Mouse (Mus musculus): ENCODE measurements at regions not wholly inside any gene's neighbourhood (a gene's known extent, or its start where the extent isn't known, plus 50 kb on each side); places are given as distances from the start of the nearest gene placed in this dataset.
A peak's percentile ranks its signal among the peaks of the same experiment; 100 is the strongest.
"Not testable (repeated sequence)": the region's sequence is repeated elsewhere in the genome, so short reads cannot be mapped to it uniquely, and the experiment has no call there.

DNA sequence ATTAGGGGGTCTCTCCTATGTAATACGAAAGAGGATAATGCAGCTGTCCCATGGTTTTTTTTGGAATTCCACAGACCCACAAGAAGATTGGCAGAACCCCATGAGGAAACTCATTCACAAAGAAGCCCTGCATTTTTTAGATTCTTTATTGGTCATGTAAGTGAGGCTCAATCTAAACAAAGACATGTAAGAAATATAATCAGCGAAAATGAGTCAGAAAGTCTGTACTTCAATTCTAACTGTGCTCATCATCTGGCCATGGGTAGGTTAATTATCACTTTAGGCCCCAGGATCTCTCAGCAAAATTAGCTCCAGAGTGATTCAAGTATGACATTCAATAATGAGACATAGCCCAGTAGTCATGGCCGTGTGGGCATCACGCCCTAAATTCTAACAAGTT is 703.2 kb downstream of the A830018L16Rik start:
- 91% methylated on average over 4 of the region's 4 CpGs for WGBS
- no peak for ATAC-seq (ENCODE audit: insufficient number of reproducible peaks, low FRiP score, low TSS enrichment, low read depth)
- no peak for DNase-seq (ENCODE audit: low spot score)
- Histone ChIP-seq H3K4me1 (ENCODE audit: control insufficient read depth, insufficient read depth, low read length) (no peaks in the 10 kb centered on the region), H3K9me3 (ENCODE audit: control insufficient read depth, low read length) (no peaks in the 10 kb centered on the region), H3K27me3 (ENCODE audit: control insufficient read depth, insufficient read depth, low read length) (no peaks in the 10 kb centered on the region), H3K4me2 (ENCODE audit: low read depth, severe bottlenecking) (no peak overlapping the region), H3K4me3 (ENCODE audit: low read depth, low read length) (no peak overlapping the region), H3K36me3 (ENCODE audit: control insufficient read depth, insufficient read depth, low read length) (no peaks in the 10 kb centered on the region), H3K9ac (ENCODE audit: low read length) (no peak overlapping the region), H3K27ac (replicated peaks; ENCODE audit: low read depth, low read length) (no peak overlapping the region)

- H3K36me3 ChIP-seq (ENCODE audit: control insufficient read depth, insufficient read depth, low read length): no peaks in the 10 kb centered on the region
- H3K9ac ChIP-seq (ENCODE audit: low read length): no peak overlapping the region
- no peak overlapping the region for H3K27ac ChIP-seq (replicated peaks; ENCODE audit: low read depth, low read length)
- WGBS: 91% methylated on average over 7 of the region's 7 CpGs
- ATAC-seq (ENCODE audit: insufficient number of reproducible peaks, low FRiP score, low TSS enrichment, low read depth) (no peak), DNase-seq (ENCODE audit: low spot score) (no peak)
- H3K4me3 ChIP-seq (ENCODE audit: low read depth, low read length): no peak overlapping the region
- H3K4me2 ChIP-seq (ENCODE audit: low read depth, severe bottlenecking): no peak overlapping the region
- no peaks in the 10 kb centered on the region for H3K4me1 ChIP-seq (ENCODE audit: control insufficient read depth, insufficient read depth, low read length)
- H3K27me3 ChIP-seq (ENCODE audit: control insufficient read depth, insufficient read depth, low read length): no peaks in the 10 kb centered on the region
- H3K9me3 ChIP-seq (ENCODE audit: control insufficient read depth, low read length): no peaks in the 10 kb centered on the region
Measured at GRCm38 (mm10) chr1:12120926-12121325, 707.0 kb downstream of the A830018L16Rik start.

DNA sequence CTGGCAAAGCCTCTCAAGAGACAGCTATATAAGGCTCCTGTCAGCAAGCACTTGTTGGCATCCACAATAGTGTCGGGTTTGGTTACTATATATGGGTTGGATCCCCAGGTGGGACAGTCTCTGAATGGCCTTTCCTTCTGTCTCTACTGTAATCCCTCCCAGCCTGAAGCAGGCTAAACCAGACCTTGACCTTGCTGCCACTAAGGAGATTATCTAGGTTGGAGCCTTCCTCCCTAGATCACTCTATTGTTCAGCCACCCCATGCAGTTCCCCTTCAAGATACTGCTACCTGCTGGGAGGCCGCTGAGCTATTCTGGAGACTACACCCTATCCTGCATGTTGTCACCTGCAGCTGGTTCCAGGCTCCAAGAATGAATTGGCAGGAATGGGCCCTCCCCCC is 712.7 kb downstream of the A830018L16Rik start:
- H3K9me3 ChIP-seq (ENCODE audit: control insufficient read depth, low read length); H3K4me2 ChIP-seq (ENCODE audit: low read depth, severe bottlenecking); H3K9ac ChIP-seq (ENCODE audit: low read length); DNase-seq (ENCODE audit: low spot score); H3K4me1 ChIP-seq (ENCODE audit: control insufficient read depth, insufficient read depth, low read length); H3K36me3 ChIP-seq (ENCODE audit: control insufficient read depth, insufficient read depth, low read length); H3K27ac ChIP-seq (replicated peaks; ENCODE audit: low read depth, low read length); H3K4me3 ChIP-seq (ENCODE audit: low read depth, low read length); H3K27me3 ChIP-seq (ENCODE audit: control insufficient read depth, insufficient read depth, low read length); ATAC-seq (ENCODE audit: insufficient number of reproducible peaks, low FRiP score, low TSS enrichment, low read depth): not testable (repeated sequence)
- WGBS: 54% methylated on average over 2 of the region's 2 CpGs

DNA sequence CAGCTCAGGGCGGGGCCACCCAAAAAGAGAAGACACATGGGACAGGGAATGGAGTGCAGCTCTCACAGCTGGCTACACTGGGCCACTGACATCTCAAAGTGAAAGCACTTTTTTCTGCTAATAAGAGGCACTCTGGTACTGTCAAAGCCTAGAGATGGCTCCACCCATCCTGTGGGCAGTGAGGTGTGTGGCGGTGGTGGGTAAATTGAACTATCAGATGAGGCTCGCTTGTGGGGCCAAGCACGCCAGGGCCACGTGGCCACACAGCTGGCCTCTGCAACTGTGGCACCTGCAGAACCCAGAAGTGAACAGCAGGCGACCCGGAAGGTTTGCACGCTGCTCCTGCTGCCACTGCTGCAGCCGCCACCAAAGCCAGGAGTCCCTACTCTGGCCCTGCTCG is 756.6 kb downstream of the A830018L16Rik start:
- no peaks in the 10 kb centered on the region for H3K36me3 ChIP-seq (ENCODE audit: control insufficient read depth, insufficient read depth, low read length)
- 94% methylated on average over 10 of the region's 10 CpGs for WGBS
- H3K4me1 ChIP-seq (ENCODE audit: control insufficient read depth, insufficient read depth, low read length): no peaks in the 10 kb centered on the region
- DNase-seq (ENCODE audit: low spot score): no peak
- no peaks in the 10 kb centered on the region for H3K9me3 ChIP-seq (ENCODE audit: control insufficient read depth, low read length)
- no peak overlapping the region for H3K4me2 ChIP-seq (ENCODE audit: low read depth, severe bottlenecking)
- H3K9ac ChIP-seq (ENCODE audit: low read length): no peak overlapping the region
- ATAC-seq (ENCODE audit: insufficient number of reproducible peaks, low FRiP score, low TSS enrichment, low read depth): no peak
- H3K27me3 ChIP-seq (ENCODE audit: control insufficient read depth, insufficient read depth, low read length): no peaks in the 10 kb centered on the region
- H3K27ac ChIP-seq (replicated peaks; ENCODE audit: low read depth, low read length): no peak overlapping the region
- no peak overlapping the region for H3K4me3 ChIP-seq (ENCODE audit: low read depth, low read length)

- Histone ChIP-seq H3K4me1 (ENCODE audit: control insufficient read depth, insufficient read depth, low read length) (no peaks in the 10 kb centered on the region), H3K36me3 (ENCODE audit: control insufficient read depth, insufficient read depth, low read length) (no peaks in the 10 kb centered on the region), H3K27me3 (ENCODE audit: control insufficient read depth, insufficient read depth, low read length) (no peaks in the 10 kb centered on the region), H3K27ac (replicated peaks; ENCODE audit: low read depth, low read length) (no peak overlapping the region), H3K4me3 (ENCODE audit: low read depth, low read length) (no peak overlapping the region), H3K9ac (ENCODE audit: low read length) (no peak overlapping the region), H3K9me3 (ENCODE audit: control insufficient read depth, low read length) (no peaks in the 10 kb centered on the region), H3K4me2 (ENCODE audit: low read depth, severe bottlenecking) (no peak overlapping the region)
- ATAC-seq (ENCODE audit: insufficient number of reproducible peaks, low FRiP score, low TSS enrichment, low read depth): 0 out of 2 replicates have a peak, but pooled peaks have one; percentile 26
- WGBS: 57% methylated on average over 5 of the region's 5 CpGs
- no peak for DNase-seq (ENCODE audit: low spot score)
Measured at GRCm38 (mm10) chr1:12189646-12190233, 775.8 kb downstream of the A830018L16Rik start.

DNA sequence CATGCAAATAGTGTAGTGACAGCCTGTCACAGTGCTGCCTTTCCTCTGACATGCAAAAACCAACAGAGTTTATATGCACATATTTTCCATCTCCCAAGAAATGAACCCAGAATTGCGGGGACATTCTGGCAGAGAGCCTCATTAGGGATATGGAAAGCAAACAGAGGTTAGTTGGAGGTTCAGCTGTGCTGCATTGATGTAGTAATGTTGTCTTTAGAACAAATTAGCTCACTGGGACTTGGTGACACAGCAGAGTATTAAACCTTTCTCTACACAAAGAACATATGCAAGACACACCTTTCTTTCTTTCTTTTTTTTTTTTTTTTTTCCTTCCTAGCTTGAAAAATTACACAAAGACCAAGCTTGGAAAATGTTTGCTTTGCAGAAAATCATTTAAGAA is 778.7 kb downstream of the A830018L16Rik start:
- ATAC-seq (ENCODE audit: insufficient number of reproducible peaks, low FRiP score, low TSS enrichment, low read depth) (no peak), DNase-seq (ENCODE audit: low spot score) (no peak)
- Histone ChIP-seq H3K36me3 (ENCODE audit: control insufficient read depth, insufficient read depth, low read length) (no peaks in the 10 kb centered on the region), H3K9ac (ENCODE audit: low read length) (no peak overlapping the region), H3K27ac (replicated peaks; ENCODE audit: low read depth, low read length) (no peak overlapping the region), H3K9me3 (ENCODE audit: control insufficient read depth, low read length) (no peaks in the 10 kb centered on the region), H3K4me2 (ENCODE audit: low read depth, severe bottlenecking) (no peak overlapping the region), H3K4me1 (ENCODE audit: control insufficient read depth, insufficient read depth, low read length) (no peaks in the 10 kb centered on the region), H3K27me3 (ENCODE audit: control insufficient read depth, insufficient read depth, low read length) (no peaks in the 10 kb centered on the region), H3K4me3 (ENCODE audit: low read depth, low read length) (no peak overlapping the region)
- WGBS: 72% methylated on average over 1 of the region's 1 CpGs

- DNase-seq (ENCODE audit: low spot score) (no peak), ATAC-seq (ENCODE audit: insufficient number of reproducible peaks, low FRiP score, low TSS enrichment, low read depth) (no peak)
- WGBS: 66% methylated on average over 1 of the region's 1 CpGs
- H3K36me3 ChIP-seq (ENCODE audit: control insufficient read depth, insufficient read depth, low read length): no peaks in the 10 kb centered on the region
- H3K27ac ChIP-seq (replicated peaks; ENCODE audit: low read depth, low read length): no peak overlapping the region
- no peak overlapping the region for H3K4me2 ChIP-seq (ENCODE audit: low read depth, severe bottlenecking)
- no peak overlapping the region for H3K4me3 ChIP-seq (ENCODE audit: low read depth, low read length)
- no peaks in the 10 kb centered on the region for H3K4me1 ChIP-seq (ENCODE audit: control insufficient read depth, insufficient read depth, low read length)
- no peak overlapping the region for H3K9ac ChIP-seq (ENCODE audit: low read length)
- no peaks in the 10 kb centered on the region for H3K9me3 ChIP-seq (ENCODE audit: control insufficient read depth, low read length)
- H3K27me3 ChIP-seq (ENCODE audit: control insufficient read depth, insufficient read depth, low read length): no peaks in the 10 kb centered on the region
Measured at GRCm38 (mm10) chr1:12231089-12231488, 817.2 kb downstream of the A830018L16Rik start.

DNA sequence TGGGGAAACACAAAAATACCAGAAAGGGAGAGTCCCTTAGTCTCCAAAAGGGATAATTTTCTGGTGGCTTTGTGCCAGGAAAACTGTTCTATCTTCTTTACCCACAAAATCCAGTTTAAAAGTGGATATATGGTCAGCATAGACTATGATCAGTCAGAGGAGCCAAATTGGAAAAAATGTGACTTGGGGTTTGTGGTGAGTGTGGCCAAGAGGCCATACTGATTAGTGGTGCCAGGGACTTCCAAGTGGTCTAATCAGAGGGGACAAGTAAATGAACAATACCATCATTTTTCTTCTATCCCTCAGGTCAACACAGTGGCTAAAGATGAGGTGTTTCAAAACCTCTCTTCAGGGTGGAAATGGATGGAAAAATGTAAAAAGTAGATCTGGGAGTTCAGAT is 828.2 kb downstream of the A830018L16Rik start:
- H3K36me3 ChIP-seq (ENCODE audit: control insufficient read depth, insufficient read depth, low read length): no peaks in the 10 kb centered on the region
- no peaks in the 10 kb centered on the region for H3K4me1 ChIP-seq (ENCODE audit: control insufficient read depth, insufficient read depth, low read length)
- no peak overlapping the region for H3K9ac ChIP-seq (ENCODE audit: low read length)
- H3K9me3 ChIP-seq (ENCODE audit: control insufficient read depth, low read length): no peaks in the 10 kb centered on the region
- no peak for DNase-seq (ENCODE audit: low spot score)
- no peak overlapping the region for H3K4me3 ChIP-seq (ENCODE audit: low read depth, low read length)
- H3K27me3 ChIP-seq (ENCODE audit: control insufficient read depth, insufficient read depth, low read length): no peaks in the 10 kb centered on the region
- H3K4me2 ChIP-seq (ENCODE audit: low read depth, severe bottlenecking): no peak overlapping the region
- no peak overlapping the region for H3K27ac ChIP-seq (replicated peaks; ENCODE audit: low read depth, low read length)
- ATAC-seq (ENCODE audit: insufficient number of reproducible peaks, low FRiP score, low TSS enrichment, low read depth): no peak

GRCm38 (mm10) chr1:12282493-12282892 is 868.6 kb downstream of the A830018L16Rik start:
- no peaks in the 10 kb centered on the region for H3K4me1 ChIP-seq (ENCODE audit: control insufficient read depth, insufficient read depth, low read length)
- no peak overlapping the region for H3K9ac ChIP-seq (ENCODE audit: low read length)
- no peak overlapping the region for H3K27ac ChIP-seq (replicated peaks; ENCODE audit: low read depth, low read length)
- 89% methylated on average over 4 of the region's 4 CpGs for WGBS
- H3K36me3 ChIP-seq (ENCODE audit: control insufficient read depth, insufficient read depth, low read length): no peaks in the 10 kb centered on the region
- no peaks in the 10 kb centered on the region for H3K9me3 ChIP-seq (ENCODE audit: control insufficient read depth, low read length)
- DNase-seq (ENCODE audit: low spot score) (no peak), ATAC-seq (ENCODE audit: insufficient number of reproducible peaks, low FRiP score, low TSS enrichment, low read depth) (no peak)
- no peak overlapping the region for H3K4me2 ChIP-seq (ENCODE audit: low read depth, severe bottlenecking)
- H3K27me3 ChIP-seq (ENCODE audit: control insufficient read depth, insufficient read depth, low read length): no peaks in the 10 kb centered on the region
- no peak overlapping the region for H3K4me3 ChIP-seq (ENCODE audit: low read depth, low read length)
